Mouse (Mus musculus) limb, embryonic 11.5 days (tissue): ENCODE results near the gene Nufip1. TPM values are rescaled to one million over a fixed set of nuclear protein-coding genes. Genes with fewer than 3 reads are reported as not detected.

Source experiments
- ATAC-seq: fragments of 200-750 bp; cut with Nextera tagmentation; 2 replicates; pipeline ENCODE4 v1.8.0; 2017; ENCODE audit warnings: low read depth; ENCODE audit not compliant: insufficient number of reproducible peaks, low FRiP score, low TSS enrichment
- DNase-seq: peaks from one replicate; pipeline ENCODE4 v3.0.0-alpha.2; 2015; ENCODE audit warnings: low spot score
- H3K27ac ChIP-seq: fragments of 300-500 bp; sonication (generic); replicated peaks from 2 replicates; pipeline ENCODE4 v1.5.1; 2014; ENCODE audit warnings: low read depth, mild to moderate bottlenecking, low read length
- H3K27me3 ChIP-seq: fragments of 300-500 bp; sonication (generic); 2 replicates; pipeline ENCODE4 v1.6.1; 2014; ENCODE audit warnings: mild to moderate bottlenecking, low read length, mixed read lengths; ENCODE audit not compliant: control insufficient read depth, insufficient read depth
- H3K36me3 ChIP-seq: fragments of 300-500 bp; sonication (generic); 2 replicates; pipeline ENCODE4 v1.6.1; 2014; ENCODE audit warnings: mild to moderate bottlenecking, low read length, moderate library complexity, mixed read lengths; ENCODE audit not compliant: control insufficient read depth, insufficient read depth
- H3K4me1 ChIP-seq: fragments of 300-500 bp; sonication (generic); 2 replicates; pipeline ENCODE4 v1.6.1; 2014; ENCODE audit warnings: low read length, mixed read lengths; ENCODE audit not compliant: control insufficient read depth, insufficient read depth
- H3K4me2 ChIP-seq: fragments of 300-500 bp; sonication (generic); 2 replicates; pipeline ENCODE4 v1.6.1; 2014; ENCODE audit warnings: low read depth, mild to moderate bottlenecking, moderate library complexity; ENCODE audit not compliant: severe bottlenecking
- H3K4me3 ChIP-seq: fragments of 300-500 bp; sonication (generic); 2 replicates; pipeline ENCODE4 v1.5.1; 2014; ENCODE audit warnings: low read depth, low read length
- H3K9ac ChIP-seq: fragments of 300-500 bp; sonication (generic); 2 replicates; pipeline ENCODE4 v1.6.1; 2014; ENCODE audit warnings: mild to moderate bottlenecking, low read length
- H3K9me3 ChIP-seq: fragments of 300-500 bp; sonication (generic); 2 replicates; pipeline ENCODE4 v1.6.1; 2016; ENCODE audit warnings: low read length; ENCODE audit not compliant: control insufficient read depth
- WGBS: fragments of 180-500 bp; shearing (Covaris S2); extraction: QIAGEN DNeasy Blood & Tissue Kit; methylation state at CpG from one replicate; pipeline ENCODE4 v1.1.7; 2014; 5-methylcytosine and 5-hydroxymethylcytosine counted together
- polyA plus RNA-seq: library from polyadenylated mRNA; unstranded; fragments of >200 nt; fragmentation: Nextera tagmentation; extraction: Ambion mirVana; gene quantifications from 2 replicates; pipeline ENCODE4 v1.2.1, GENCODE M21; 2014

Nufip1 gene
- polyA plus RNA-seq, 1 experiment from 2014 or later: 20.1 TPM

DNA sequence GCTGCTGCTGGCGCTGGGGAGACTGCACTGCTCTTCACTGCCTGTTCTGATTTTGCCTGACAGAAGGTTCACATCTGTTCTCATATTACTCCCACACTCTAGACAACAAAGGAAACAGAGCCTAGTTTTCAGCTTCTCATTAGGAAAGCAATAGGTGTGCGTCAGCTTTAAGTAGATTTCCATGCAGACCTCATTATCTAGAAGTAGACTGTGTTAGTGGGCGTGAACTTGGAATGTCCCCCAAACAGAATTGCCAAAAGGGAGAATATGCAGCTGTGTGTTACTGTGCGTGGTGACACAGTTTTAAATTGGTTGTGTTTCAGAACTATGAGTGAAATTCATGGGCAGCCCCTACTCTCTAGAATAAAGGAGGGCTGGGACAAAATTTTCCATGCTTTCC is 9.8 kb downstream of the Nufip1 start:
- no peaks in the 10 kb centered on the region for H3K27me3 ChIP-seq
- no peaks in the 10 kb centered on the region for H3K9me3 ChIP-seq
- no peak for DNase-seq
- ATAC-seq: no peak
- H3K4me1 ChIP-seq: no peaks in the 10 kb centered on the region
- no peak overlapping the region for H3K27ac ChIP-seq
- no peak overlapping the region for H3K4me2 ChIP-seq
- no peak overlapping the region for H3K4me3 ChIP-seq
- WGBS: 80% methylated on average over 4 of the region's 4 CpGs
- no peak overlapping the region for H3K9ac ChIP-seq
- H3K36me3 ChIP-seq: peaks cover 19% of the 10 kb centered on the region

DNA sequence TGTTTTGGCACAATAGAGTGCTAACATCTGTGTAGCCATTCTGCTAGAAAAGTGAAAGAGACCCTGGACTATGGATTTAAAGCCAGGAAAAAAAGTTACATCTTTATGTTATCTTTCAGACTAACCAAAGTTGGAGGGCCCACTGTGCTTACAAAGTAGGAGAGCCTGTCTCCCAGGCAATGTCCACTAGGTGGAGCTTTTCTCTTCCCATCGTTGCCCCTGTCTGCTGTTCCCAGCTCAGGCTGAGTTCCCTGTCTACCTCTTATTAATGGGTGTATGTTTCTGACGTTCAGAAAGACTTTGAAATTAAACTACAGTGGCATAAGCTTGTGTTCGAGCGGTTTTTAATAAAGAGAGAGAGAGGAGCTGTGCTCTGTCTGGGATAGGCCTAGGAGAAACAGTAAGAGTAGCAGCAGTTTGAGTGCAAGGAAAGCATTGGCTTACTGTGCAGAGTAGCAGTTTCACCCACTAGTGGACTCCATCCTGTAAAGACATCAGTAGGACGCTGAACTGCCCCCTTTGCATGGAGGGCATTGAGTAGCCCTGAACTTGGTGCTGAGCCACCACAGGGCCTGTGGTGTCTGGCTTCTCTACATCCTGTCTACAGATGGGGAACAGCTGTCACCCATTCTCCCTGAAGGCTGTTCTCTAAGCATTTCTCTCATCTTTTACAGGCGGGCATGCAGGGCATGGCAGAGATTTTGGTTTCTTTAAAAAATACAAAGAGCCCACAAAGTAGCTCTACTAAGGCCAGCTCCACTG is 11.4 kb downstream of the Nufip1 start:
- no peak overlapping the region for H3K4me3 ChIP-seq
- H3K9me3 ChIP-seq: no peaks in the 10 kb centered on the region
- ATAC-seq: no peak
- DNase-seq: peak; percentile 61
- no peak overlapping the region for H3K9ac ChIP-seq
- H3K36me3 ChIP-seq: peaks cover 20% of the 10 kb centered on the region
- H3K4me2 ChIP-seq: no peak overlapping the region
- no peak overlapping the region for H3K27ac ChIP-seq
- H3K4me1 ChIP-seq: no peaks in the 10 kb centered on the region
- 61% methylated on average over 6 of the region's 6 CpGs for WGBS
- H3K27me3 ChIP-seq: no peaks in the 10 kb centered on the region

DNA sequence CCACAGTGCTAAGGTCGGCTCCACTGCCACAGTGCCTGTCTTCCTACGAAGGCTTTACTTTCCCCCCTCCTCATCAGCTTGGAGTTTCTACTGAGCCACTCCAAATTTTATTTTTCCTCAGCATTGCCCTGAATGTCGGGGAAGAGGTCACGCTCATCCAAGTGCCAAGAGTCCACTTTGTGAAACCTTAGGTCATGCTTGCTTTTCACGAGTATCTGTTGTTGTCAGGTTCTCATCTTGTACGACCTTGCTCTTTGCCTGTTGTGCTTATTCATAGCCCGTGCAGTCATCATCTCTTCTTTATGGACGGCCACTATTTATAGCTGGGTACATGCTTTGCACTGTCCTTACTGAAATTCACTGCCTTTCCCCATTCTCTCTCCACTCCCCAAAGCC is 12.0 kb downstream of the Nufip1 start:
- H3K9me3 ChIP-seq: no peaks in the 10 kb centered on the region
- WGBS: 91% methylated on average over 8 of the region's 8 CpGs
- no peak overlapping the region for H3K27ac ChIP-seq
- H3K36me3 ChIP-seq: peaks cover 24% of the 10 kb centered on the region
- no peaks in the 10 kb centered on the region for H3K4me1 ChIP-seq
- no peak overlapping the region for H3K4me3 ChIP-seq
- H3K4me2 ChIP-seq: no peak overlapping the region
- no peaks in the 10 kb centered on the region for H3K27me3 ChIP-seq
- H3K9ac ChIP-seq: no peak overlapping the region
- ATAC-seq (no peak), DNase-seq (no peak)

DNA sequence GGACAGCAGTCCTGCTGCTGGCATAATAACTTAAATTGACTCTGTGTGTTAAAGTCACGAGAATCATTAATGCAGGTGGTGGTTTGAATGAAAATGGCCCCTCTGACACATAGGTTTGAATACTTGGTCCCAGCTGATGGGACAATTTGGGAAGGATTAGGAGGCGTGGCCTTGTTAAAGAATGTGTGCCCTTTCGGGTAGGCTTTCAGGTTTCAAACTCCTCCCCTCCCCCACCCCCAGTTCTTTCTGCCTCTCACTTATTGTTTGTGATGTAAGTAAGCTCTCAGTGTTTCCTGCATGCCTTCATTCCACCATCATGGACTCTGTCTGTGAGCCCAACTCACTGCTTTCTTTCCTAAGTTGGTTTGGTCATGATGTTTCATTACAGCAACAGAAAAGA is 16.6 kb downstream of the Nufip1 start:
- 89% methylated on average over 3 of the region's 3 CpGs for WGBS
- no peak overlapping the region for H3K4me3 ChIP-seq
- ATAC-seq (no peak), DNase-seq (no peak)
- H3K27ac ChIP-seq: no peak overlapping the region
- no peaks in the 10 kb centered on the region for H3K4me1 ChIP-seq
- peaks cover 21% of the 10 kb centered on the region for H3K36me3 ChIP-seq
- no peak overlapping the region for H3K4me2 ChIP-seq
- no peaks in the 10 kb centered on the region for H3K9me3 ChIP-seq
- no peaks in the 10 kb centered on the region for H3K27me3 ChIP-seq
- H3K9ac ChIP-seq: no peak overlapping the region

DNA sequence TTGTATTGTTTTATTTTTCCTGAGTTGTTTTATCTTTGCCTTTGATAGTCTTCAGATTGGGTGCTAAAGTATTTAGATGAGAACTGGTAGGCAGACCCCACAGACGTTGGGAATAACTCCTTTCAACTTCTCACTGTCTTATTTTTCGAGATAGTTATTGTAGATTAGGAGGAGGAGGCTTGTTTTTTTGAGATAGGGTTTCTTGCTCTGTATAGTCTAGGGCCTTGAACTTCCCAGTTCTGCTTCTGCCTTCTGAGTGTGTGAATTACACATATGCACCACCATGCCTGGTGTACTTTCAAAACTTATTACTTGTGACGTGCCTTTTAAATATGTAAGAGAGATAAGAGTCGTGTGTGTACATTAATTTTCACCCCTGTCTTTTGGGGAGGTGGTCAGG is 17.5 kb downstream of the Nufip1 start:
- H3K9ac ChIP-seq: no peak overlapping the region
- no peaks in the 10 kb centered on the region for H3K27me3 ChIP-seq
- WGBS: 90% methylated on average over 4 of the region's 4 CpGs
- no peak overlapping the region for H3K4me2 ChIP-seq
- H3K4me3 ChIP-seq: no peak overlapping the region
- no peak overlapping the region for H3K27ac ChIP-seq
- peaks cover 19% of the 10 kb centered on the region for H3K36me3 ChIP-seq
- ATAC-seq (no peak), DNase-seq (no peak)
- H3K4me1 ChIP-seq: no peaks in the 10 kb centered on the region
- no peaks in the 10 kb centered on the region for H3K9me3 ChIP-seq

DNA sequence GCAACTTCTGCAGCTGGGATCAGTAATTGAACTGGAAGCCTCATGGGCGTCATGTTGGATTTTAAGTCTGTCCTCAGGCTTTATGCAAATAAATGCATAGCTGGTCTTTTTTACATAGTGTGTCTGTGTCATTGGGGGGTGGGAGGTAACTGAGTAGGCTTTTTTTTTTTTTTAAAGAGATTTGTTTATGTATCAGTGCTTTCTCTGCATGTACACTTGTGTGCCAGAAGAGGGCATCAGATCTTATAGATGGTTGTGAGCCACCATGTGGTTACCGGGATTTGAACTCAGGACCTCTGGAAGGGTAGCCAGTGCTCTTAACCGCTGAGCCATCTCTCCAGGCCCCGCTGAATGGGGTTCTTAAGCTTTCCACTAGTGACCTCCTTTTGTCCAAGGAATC is 24.3 kb downstream of the Nufip1 start:
- 96% methylated on average over 4 of the region's 4 CpGs for WGBS
- Histone ChIP-seq H3K27me3 (no peaks in the 10 kb centered on the region), H3K4me3 (no peak overlapping the region), H3K4me2 (no peak overlapping the region), H3K4me1 (no peaks in the 10 kb centered on the region), H3K9me3 (no peaks in the 10 kb centered on the region), H3K36me3 (peaks cover 8% of the 10 kb centered on the region), H3K9ac (no peak overlapping the region), H3K27ac (no peak overlapping the region)
- no peak for ATAC-seq
- DNase-seq: no peak

DNA sequence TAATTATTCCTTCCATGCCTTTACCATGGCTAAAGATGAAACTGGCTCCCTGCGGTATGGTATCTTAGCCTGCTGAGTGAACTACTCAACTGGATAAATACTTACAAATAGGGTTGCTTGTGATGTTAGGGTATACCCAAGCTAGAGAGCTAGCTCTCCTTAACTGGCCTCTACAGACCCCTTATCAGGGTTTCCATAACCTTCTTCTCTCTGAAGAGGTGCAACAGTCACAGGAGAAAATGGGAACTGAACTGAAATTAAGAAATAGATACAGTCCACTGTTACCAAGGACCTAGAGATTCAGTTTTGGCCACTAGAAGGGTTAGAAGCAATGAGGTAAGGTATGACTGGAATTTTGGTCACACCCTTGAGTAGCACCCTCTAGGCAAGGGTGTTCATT is 34.6 kb downstream of the Nufip1 start:
- Histone ChIP-seq H3K4me3 (no peak overlapping the region), H3K4me1 (peaks cover 3% of the 10 kb centered on the region; the same call in 1 of the 2 replicates), H3K27me3 (no peaks in the 10 kb centered on the region), H3K36me3 (no peaks in the 10 kb centered on the region), H3K4me2 (no peak overlapping the region), H3K9me3 (no peaks in the 10 kb centered on the region), H3K9ac (no peak overlapping the region), H3K27ac (no peak overlapping the region)
- no peak for ATAC-seq
- DNase-seq: no peak
- WGBS: 87% methylated on average over 1 of the region's 1 CpGs

DNA sequence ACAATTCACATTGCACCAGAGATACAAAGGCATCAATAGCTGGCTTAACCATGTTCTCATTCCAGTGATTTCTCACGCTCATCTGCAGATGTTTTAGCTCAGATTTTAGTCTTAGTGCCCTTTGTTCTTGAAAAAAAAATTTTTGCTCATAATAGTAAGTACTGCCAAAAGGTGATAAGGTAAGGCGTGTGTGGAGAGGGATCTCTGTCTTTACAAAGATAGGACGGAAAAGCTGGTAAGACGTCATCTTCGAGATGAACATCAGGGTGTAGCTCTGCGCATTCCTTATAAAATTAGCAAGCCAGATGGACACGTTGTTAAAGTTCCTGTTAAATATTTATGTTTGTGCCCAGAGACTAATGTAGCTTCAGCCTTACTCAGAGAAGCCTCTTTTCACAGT is 35.2 kb downstream of the Nufip1 start:
- DNase-seq: no peak
- 66% methylated on average over 7 of the region's 7 CpGs for WGBS

DNA sequence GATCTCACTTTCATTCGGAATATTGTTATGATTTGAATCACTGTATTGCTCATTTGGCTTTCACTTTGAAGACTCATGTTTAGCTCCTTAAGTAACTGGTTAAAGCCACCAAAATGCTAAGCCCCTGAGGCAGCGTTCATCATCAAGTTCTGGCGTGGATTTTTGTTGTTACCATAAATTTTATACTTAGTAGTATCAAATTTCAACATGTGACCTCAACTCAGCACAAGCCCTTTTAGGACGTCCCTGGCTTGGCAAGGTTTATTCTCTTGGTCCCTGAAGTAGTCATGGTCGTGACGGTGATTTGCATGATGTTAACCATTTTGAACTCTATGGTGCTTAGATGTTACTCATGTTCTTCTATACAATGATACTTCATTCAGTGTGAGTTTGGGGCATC is 36.4 kb downstream of the Nufip1 start:
- Histone ChIP-seq H3K27ac (no peak overlapping the region), H3K36me3 (no peaks in the 10 kb centered on the region), H3K4me3 (no peak overlapping the region), H3K4me1 (peaks cover 3% of the 10 kb centered on the region; the same call in 1 of the 2 replicates), H3K9me3 (no peaks in the 10 kb centered on the region), H3K27me3 (no peaks in the 10 kb centered on the region), H3K9ac (no peak overlapping the region), H3K4me2 (no peak overlapping the region)
- no peak for ATAC-seq
- 62% methylated on average over 6 of the region's 6 CpGs for WGBS
- DNase-seq: no peak

More for the DNA sequence above, 35.2 kb downstream of the Nufip1 start:
- H3K27me3 ChIP-seq: no peaks in the 10 kb centered on the region
- H3K9ac ChIP-seq: no peak overlapping the region
- peaks cover 3% of the 10 kb centered on the region; the same call in 1 of the 2 replicates for H3K4me1 ChIP-seq
- H3K4me3 ChIP-seq: no peak overlapping the region
- H3K9me3 ChIP-seq: no peaks in the 10 kb centered on the region
- H3K27ac ChIP-seq: no peak overlapping the region
- H3K4me2 ChIP-seq: no peak overlapping the region
- no peaks in the 10 kb centered on the region for H3K36me3 ChIP-seq
- ATAC-seq: no peak
